Mouse (Mus musculus) ES-Bruce4 (cell line): ENCODE measurements around the gene Krt24.

Experiments
- CTCF ChIP-seq: IDR thresholded peaks from one replicate; pipeline ENCODE4 v1.8.1; 2011; ENCODE audit warnings: low read depth, low read length
- EP300 ChIP-seq: IDR thresholded peaks from 2 replicates; pipeline ENCODE4 v1.6.1; 2011; ENCODE audit warnings: low read depth, low read length; ENCODE audit not compliant: insufficient read depth
- POLR2A ChIP-seq: IDR thresholded peaks from one replicate; pipeline ENCODE4 v1.8.1; 2011; ENCODE audit warnings: low read length; ENCODE audit not compliant: insufficient read depth

- TF ChIP-seq CTCF (no peak), POLR2A (no peak), EP300 (no peak)
These were observed 46.6 kb downstream of the Krt24 start for GRCm38 (mm10) chr11:99238468-99238867.
